Mouse (Mus musculus) right cerebral cortex, postnatal 14 days (tissue): ENCODE measurements at regions not wholly inside any gene's neighbourhood (a gene's known extent, or its start where the extent isn't known, plus 50 kb on each side); places are given as distances from the start of the nearest gene placed in this dataset.

Experiments
- DNase-seq: peaks from one replicate; pipeline ENCODE4 v3.0.0; 2022

DNA sequence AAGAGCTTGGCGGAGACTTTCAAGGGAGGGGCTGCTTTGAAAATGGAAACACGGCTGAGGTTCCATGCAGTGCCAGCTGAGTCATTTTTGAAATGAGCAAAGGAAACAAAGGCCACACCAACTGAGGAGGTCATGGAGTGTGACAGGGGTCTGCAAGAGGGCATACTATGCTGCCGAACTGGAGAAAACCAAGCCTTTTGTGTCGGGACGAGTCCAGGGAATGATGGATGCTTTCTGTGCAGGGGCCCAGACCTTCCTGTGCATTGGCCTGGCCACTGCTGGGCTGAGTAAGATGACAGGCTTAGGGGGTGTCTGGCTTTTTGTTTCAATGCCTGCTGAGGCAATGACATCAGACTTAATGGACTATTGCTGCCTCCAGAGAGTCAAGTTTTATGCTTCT lies 203.8 kb upstream of the Ubash3b start:
- DNase-seq: no peak

DNA sequence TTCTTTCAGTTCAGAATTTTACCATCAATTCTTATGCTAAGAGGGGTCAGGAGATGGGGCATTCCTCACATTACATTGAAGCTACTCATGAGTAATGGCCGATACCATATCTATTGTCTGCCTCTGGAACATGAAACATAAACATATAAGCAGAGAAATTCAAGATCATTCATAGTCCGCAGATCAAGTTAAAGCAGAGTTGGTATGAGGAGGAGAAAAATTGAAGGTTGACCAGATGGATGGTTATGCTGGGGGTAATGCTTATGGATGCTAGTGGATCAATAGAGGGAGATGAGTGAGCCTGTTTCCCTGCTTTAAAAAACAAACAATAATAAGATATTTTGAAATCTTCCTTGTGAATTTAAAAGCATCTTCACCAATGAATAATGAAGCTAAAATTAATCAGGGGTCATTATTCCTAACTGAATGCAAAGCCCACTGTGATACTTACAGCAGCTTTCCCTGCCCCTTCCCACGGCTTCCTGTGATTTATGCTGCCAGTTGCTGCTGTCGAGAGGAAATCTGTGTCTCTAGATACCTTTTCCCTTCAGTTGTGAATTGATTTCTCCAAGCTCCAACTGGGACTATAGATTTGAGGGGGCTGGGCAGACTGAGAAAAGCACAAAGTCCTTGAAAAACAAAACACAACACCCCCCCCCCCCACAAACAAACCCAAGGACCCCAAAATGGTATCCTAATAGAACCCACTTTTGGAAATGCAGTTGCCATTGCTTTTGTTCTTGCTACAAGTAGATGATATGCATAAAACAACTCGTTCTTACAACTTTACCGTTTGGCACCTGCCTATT lies 203.1 kb upstream of the Ubash3b start:
- no peak for DNase-seq

DNA sequence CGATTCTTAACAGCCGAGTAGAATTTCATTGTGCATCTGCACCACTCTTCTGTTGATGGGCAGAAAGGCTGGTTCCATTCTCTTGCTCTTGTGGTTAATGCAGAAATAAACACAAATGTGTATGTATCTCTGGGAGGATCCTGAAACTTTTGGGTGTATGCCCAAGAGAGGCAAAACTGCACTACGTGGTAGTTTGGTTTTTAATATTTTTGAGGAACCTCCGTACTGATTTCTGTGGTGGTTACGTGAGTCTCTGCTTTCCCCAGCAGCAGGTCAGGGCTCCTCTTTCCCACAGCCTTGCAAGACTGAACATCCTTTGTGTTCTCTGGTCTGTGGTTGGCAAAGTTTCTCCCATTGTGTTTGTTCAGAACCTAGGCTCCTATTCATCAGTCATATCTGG lies 198.9 kb upstream of the Ubash3b start:
- DNase-seq: no peak

DNA sequence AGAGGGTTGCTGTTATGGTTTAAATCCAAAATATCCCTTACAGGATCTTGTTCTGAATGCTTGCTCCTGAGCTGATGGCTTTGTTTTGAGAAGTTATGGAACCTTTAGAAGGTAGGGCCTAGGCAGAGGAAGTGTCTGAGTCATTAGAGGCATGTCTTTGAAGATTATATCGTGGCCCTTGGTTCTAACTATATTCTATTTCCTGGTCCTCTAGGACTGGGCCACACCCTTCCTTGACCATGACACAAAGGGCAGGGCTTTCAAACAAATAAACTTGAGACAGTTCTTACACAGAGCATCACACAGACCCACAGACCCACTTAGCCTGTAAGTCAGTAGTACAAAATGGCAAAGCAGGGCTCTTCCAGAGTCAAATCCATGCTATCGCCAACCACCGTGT lies 197.8 kb upstream of the Ubash3b start:
- no peak for DNase-seq

DNA sequence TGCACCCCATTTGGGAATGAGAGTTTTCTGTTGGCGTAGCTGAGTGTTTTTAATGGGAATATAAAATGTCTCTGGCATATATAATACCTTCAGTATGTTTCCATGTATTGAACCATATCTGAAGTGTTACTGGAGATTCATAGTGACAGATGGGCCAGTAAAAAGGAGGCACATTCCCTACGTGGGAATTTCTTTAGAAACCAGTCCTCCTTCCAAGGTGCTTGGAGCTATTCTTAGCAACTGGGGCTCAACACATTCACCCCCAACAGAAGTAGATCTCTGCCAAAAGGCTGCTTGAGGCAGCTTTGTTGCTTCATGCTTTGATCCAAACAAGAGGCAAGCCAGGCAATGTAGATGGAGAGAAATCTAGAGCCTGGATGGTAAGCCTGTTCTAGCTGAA lies 183.8 kb upstream of the Ubash3b start:
- no peak for DNase-seq

DNA sequence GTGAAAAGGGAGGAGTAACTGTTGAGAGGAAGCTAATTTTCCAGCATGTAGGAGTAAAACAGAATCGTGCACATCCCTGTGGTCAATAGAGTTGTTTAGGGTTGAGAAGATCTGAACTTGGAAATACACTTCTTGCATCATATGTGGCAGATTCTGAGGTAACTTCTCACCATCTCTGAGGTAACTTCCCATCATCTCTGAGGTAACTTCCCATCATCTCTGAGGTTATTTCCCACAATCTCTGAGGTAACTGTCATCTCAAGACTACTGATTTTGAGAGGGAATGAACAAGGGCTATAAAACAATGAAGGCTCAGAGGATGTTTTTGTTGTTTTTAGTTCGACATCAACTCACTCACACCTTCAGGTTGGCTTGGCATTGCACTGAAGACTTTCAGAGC lies 175.9 kb upstream of the Ubash3b start:
- DNase-seq: no peak

DNA sequence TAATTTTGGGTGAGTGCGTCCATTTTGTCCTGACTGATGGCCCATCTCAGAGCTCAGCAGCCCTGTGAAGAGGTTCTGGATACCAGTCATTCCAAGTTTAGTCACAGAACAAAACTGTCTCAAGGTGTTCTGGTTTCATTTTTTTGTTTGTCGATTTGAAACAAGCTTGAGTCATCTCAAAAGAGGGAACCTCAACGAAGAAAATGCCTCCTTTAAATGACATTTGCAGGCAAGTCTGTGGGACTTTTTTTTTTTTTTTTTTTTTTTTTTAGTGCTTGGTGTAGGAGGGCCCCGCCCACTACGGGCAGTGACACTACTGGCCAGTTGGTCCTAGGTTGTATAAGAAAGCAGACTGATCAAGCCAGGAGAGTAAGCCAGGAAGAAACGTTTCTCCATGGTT lies 175.3 kb upstream of the Ubash3b start:
- no peak for DNase-seq

DNA sequence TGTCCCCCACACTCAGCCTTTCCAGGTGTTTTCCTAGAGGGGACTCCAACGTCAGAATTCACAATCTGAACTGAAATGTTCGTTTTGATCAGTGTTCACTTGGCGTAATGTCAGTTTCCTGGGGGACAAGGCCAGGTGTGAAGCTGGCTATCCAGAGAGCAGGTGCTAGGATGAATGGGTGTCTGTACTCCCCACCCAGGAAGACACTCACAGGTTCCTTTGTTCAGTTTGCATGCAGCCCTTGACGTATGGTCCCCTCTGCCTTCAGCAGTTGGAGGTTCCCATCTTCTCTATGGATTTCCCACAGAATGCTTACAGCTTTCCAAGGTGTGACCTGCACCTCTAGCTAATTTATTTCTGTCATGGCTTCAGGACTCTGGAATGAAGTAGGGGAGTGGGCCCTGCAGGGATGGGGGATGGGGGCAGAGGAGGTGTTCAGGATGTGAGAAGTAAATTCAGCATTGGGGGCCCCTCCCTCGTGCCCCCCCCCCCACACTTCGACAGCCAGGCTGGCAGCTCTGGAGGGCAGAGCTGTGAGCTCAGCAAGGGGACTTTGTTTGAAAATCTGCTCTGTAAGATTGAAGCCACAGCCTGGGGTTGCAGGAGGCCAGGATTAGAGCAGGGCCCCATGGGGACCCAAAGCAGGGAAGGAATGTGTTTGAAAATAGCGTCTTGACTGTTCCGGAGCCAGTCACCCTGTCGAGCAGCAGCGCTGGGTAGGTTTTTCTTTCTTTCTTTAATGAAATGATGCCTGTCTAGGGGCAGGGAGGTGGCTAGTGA lies 173.2 kb upstream of the Ubash3b start:
- DNase-seq: no peak

DNA sequence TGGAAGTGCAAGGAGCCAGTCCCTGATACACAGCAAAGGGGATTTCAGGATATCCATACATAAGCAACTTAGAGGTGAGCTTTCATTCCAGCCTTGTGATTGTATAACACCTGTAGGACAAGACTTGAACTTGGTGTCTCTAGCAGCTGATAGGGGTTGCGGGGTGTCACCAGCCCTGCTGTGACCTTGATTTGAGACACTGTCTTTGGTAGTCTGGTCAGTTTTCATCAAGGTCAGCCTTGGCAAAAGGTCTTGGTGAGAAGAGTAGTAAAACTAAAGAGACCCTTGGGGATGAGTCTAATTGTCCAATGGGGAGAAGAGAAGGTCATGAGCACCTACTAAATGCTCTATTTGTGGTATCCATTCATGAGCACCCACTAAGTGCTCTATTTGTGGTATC lies 172.0 kb upstream of the Ubash3b start:
- no peak for DNase-seq

DNA sequence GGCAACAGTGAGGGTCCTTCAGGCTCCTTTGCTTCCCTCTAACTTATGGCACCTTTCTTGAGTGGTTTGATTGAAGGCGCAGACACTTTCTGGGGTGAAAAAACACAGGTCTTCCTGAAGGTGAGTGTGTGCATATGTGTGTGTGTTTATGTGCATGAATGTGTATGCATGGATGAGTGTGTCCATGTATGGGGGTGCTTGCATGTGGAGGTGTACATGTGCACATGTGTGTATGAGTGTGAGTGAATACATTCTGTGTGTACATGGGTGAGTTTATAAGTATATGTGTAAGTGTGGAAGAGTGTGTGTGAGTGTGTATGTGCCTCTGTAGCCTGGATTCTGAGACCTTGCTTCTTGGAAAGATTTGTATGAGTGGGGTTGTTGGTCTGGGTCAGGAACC lies 167.5 kb upstream of the Ubash3b start:
- no peak for DNase-seq

DNA sequence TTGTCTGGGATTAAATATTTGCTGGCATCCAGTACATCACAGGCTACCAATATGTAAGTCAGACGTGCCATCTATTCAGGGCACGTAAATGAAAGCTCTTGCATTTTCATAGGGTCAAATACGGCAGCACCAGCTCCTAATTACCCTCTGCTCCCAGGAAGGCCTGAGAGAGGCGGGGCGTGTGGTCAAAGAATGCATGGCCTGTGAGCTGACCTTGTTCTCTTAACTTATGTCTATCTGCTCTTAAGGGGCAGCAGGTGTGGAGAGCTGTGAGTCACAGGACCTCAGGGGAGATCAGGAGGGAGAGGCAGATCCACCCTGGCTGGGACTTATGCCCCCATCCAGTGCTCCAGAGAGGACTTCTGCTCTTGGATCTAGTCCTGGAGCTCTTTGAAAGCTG lies 167.0 kb upstream of the Ubash3b start:
- no peak for DNase-seq

DNA sequence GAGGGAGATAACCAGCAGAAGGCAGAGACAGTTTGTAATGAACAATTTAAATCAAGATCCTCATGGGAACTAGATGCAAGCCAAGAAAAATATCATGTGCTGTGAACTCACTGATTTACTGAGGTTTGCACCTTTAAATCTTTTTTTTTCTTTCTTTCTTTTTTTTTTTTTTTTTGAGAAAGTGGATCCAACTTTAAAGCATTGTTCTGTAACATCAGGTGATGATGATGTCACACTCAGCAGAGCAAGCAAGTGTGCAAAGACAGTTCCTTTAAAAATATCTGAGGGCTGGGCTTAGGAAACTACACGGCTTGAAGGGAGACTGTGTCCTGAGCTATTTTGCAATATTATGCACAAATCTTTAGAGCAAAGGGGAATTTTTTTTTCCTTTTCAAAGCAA lies 166.6 kb upstream of the Ubash3b start:
- DNase-seq: no peak

DNA sequence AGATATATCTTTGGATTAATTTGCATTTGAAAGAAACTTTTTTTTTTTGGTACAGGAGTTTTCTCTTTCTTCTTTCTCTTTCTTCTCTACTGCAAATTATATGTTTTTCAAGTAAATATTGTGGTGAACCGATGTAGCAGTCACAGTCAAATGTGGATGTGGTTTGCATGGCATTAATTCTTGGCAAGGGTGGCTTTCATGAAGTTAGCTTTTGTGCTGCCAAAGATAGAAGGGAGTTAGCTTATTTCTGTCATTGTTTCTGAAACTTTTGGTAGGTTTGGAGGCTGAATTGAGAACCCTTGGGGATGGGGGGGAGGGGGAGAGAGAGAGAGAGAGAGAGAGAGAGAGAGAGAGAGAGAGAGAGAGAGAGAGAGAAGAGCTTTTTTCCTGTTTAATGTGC lies 166.1 kb upstream of the Ubash3b start:
- no peak for DNase-seq

DNA sequence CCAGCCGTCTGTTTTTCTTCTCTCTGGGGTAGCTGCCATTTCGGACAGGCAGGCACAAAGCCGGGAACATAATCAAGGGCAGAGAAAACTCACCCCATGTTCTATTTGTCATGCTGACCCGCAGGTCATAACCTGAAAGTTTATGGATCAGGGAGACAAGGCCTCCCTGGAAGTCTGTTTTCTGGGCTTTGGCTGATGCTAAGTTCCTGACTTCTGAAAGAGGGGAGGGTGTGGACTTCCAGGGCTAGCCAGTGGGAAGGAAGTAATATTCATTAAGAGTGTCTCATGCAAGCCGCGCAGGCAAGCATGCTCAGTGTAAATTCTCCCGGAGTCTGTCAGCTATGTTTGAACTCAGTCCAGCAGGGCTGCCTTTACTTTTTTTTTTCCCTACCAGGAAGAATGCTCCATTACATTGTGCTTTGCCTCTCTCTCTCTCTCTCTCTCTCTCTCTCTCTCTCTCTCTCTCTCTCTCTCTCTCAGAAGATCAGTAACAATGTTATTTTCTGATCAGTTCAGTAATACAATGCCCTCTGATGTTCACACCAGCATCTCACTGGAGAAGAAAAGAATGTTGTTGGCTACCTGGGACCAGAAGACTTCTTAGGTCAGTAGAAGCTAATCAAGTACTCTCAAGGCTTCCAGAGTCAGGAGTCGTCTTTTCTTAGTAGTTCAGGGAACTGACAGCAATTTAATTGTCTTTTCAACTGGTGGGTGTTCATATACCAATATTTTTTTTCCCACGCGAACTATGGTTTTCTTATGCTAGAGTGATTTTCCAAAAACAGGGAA lies 165.5 kb upstream of the Ubash3b start:
- DNase-seq: no peak

DNA sequence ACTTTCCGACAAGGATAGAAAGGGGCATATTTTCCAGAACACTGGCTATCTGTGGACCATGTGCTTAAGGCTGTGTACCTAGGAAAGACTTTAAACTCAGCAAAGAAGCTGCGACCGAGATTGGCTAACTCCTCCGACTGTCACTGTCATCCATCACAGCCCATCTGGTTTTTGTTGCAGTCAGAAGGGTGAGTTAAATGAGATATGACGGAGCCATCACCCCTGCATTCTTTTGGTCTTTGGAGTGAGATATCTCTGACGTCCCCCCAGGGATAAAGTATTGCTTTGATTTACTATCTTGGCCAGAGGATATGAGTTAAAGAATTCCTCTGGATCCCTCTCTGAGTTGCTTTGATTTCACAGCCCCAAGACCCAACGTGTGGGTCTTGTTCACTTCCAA lies 160.0 kb upstream of the Ubash3b start:
- no peak for DNase-seq

DNA sequence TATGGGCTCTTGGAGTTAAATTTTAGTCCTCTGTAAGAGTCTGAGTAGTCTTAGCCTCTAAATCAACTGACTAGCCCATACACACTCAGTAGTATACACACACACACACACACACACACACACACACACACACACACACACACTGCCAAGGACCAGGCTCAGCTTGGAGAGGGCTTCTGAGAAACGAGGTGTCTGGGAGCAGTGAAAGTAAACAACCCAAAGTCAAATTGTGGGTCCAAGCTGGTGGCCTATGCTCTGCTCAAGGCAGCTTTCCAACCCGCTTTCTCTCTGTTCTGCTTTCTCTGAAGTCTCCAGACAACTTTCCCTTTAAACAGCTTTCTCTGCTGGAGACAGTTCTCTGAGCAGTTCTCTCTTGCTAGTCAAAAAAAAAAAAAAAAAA lies 157.6 kb upstream of the Ubash3b start:
- DNase-seq: no peak

DNA sequence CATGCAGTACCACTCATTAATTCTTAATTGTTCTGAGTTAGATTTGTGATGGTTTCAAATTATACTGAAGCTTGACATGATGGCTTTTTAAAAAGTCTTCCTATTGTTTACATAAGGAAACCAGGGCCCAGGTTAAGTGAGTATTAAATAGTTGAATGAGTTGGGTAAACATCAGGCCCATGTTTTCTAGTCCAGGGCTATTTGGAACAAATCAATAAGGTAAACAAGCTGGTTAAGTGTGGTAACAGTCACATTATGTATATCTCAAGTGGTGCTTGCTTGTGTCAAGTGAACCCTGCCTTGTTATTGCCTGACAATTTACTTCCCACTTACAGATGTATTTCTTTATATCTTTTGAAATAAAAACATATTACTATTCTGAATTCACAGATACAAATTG lies 144.7 kb upstream of the Ubash3b start:
- DNase-seq: no peak

DNA sequence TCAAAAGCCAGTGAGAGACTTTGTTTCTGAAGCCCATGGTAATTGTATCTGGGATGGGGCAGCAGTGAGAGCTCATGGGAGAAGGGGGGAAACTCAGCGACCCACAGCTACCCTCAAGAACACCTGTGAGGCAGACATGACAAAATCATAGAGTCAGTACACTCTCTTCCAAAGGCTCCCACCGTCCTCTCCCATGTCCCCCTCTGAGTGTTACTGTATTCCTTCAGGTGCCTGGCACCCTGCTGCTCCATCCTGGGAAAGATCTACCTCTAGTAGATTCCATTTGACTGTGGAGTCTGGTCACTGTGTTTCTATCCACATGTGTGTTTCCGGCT lies 142.0 kb upstream of the Ubash3b start:
- DNase-seq: no peak

DNA sequence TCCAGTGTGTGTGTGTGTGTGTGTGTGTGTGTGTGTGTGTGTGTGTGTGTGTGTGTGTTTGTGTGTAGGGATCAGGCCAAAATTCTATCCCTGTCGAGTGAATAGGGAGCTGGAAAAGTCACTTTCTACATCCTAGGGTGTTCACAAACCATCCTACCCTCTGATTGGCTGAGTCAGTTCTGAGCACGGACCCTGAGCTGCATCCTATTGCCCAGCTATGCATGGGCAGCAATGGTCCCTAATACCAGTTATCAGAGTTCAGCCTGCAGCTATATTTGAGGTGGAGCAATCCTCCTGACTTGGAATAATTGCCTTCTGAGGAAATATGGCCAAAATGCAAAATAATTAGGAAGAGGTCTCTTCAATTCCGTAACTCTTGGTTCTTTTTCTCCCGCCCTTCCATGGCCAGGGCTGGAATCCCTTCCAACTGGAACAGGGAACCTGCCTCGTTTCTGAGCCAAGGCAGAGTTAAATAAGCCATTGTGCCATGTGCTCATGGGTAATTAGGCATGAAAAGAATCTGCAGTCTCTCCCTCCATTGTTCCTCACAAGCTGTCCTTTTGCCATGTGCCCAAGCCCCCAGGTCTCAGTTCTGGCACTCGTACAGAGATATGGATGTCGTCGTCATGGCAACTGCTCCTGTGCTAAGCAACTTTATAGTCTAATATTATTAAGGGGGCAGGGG lies 141.5 kb upstream of the Ubash3b start:
- no peak for DNase-seq

DNA sequence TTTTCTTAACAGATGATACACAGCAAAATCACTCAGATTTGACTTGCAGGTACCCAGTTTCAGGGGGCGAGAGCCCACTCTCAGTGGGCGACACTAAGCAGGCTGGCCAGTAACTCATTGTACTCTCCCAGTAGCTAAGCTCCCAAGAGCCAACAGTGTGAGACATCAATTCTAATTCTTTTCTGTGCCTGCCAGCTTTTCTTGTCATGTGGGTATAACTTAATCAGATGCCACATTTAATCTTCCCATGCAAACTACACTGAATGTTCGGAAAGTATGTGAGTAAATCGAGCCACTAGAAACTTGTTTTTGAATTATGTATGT lies 124.6 kb upstream of the Ubash3b start:
- no peak for DNase-seq

DNA sequence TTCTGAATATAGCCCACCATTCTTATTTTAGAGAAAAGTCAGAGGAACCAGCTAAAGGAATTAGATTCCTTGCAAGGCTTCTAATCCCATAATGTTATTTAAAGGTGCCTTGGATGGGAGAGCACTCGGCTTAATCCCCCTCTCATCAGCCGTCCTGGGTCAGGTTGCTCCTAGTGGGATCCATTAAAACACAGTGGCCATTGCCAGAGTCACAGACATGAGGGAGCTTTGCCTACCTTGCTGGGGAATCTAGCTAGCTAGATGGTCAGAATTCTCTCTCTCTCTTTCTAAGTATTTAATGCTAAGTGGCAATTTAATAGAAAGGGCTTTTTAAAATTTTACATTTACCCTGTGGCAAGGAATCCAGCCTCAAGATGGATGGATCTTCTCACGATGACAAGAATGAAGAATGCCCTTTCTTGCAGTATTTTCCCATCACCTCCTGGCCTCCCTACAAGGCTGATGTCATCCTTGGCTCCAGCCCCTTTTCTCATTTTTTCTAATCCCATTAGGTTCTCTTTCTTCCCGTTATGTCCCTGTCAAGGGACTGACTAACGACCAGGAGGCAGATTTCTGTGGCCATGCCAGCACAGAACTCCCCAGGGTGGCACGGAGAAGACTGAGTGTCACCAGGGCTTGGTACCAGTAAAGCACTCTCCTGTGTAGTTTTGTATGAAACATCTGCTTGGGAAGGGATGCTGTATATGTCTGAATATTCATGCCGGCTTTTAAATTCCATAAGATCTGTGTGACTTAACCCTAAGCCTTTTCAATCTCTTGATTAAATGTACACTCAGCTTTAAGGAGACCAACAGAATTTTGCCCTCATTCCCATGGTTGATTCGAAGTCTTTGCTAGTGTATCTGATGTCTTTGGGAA lies 124.0 kb upstream of the Ubash3b start:
- DNase-seq: no peak

DNA sequence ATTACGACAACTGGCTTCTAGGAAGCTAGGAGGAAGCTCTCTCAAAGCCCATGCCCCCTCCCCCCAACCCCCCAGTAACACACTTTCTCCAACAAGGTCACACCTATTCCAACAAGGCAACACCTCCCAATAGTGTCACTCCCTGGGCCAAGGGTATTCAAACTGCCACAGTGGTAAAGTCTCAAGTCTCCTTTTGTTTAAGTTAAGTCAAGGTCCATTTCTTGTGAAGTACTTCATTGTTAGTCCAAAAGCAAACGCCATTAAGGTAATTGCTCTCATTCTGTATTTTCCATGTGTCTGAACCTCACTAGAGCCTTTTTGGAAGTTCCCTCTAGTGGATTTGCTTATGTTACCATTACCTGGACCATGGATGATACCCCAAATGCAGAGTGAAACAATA lies 116.2 kb upstream of the Ubash3b start:
- DNase-seq: no peak
